Mouse (Mus musculus): Measurements from ENCODE around the gene Ncr1. TPM values are rescaled to one million over a fixed set of nuclear protein-coding genes. Genes with fewer than 3 reads are reported as not detected.

Ncr1 gene
- polyA plus RNA-seq (2014; fragmentation: Illumina TruSeq; extraction: RNeasy Lipid Tissue Mini Kit (QIAGEN cat#74804); ENCODE audit: low read depth, low replicate concordance): not detected

DNA sequence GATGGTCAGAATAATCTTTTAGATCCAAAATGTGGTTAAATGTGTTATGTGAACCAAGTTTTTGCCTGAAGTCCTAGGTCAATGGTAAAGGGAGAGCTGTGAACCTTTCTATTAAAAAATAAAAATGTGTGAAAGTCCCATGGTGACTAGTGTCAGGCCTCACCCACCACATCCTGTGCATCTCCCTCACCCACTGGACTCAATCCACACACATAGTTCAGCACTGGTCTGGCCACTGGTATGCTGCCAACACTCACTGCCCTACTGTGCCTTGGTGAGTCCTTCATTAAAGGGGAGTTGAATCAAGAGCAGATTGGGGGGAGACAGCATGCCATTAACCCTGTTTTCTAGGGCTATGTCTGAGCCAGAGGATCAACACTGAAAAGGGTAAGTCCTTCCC is at the start of gene Ncr1:
Gene Ncr1, plus strand, starts transcription at position 216 of the 400 bp plus-strand sequence.

Other genes starting within 250 kb of the Ncr1 start
- 28.6 TPM for gene Ttyh1, start 218.3 kb upstream of the Ncr1 start, polyA plus RNA-seq (2014; fragmentation: Illumina TruSeq; extraction: RNeasy Lipid Tissue Mini Kit (QIAGEN cat#74804); ENCODE audit: low read depth, low replicate concordance)
- 41.3 TPM for gene Leng8, start 200.7 kb upstream of the Ncr1 start, polyA plus RNA-seq (2014; fragmentation: Illumina TruSeq; extraction: RNeasy Lipid Tissue Mini Kit (QIAGEN cat#74804); ENCODE audit: low read depth, low replicate concordance)
- 0.18 TPM for gene Leng9, start 187.3 kb upstream of the Ncr1 start, polyA plus RNA-seq (2014; fragmentation: Illumina TruSeq; extraction: RNeasy Lipid Tissue Mini Kit (QIAGEN cat#74804); ENCODE audit: low read depth, low replicate concordance)
- gene Cdc42ep5, start 172.9 kb upstream of the Ncr1 start, polyA plus RNA-seq (2014; fragmentation: Illumina TruSeq; extraction: RNeasy Lipid Tissue Mini Kit (QIAGEN cat#74804); ENCODE audit: low read depth, low replicate concordance): 0.62 TPM
- gene Lilra5, start 100.0 kb upstream of the Ncr1 start, polyA plus RNA-seq (2014; fragmentation: Illumina TruSeq; extraction: RNeasy Lipid Tissue Mini Kit (QIAGEN cat#74804); ENCODE audit: low read depth, low replicate concordance): 1.0 TPM
- 0.14 TPM for gene Gp6, start 60.0 kb downstream of the Ncr1 start, polyA plus RNA-seq (2014; fragmentation: Illumina TruSeq; extraction: RNeasy Lipid Tissue Mini Kit (QIAGEN cat#74804); ENCODE audit: low read depth, low replicate concordance)
- 1.5 TPM for gene Rdh13, start 107.9 kb downstream of the Ncr1 start, polyA plus RNA-seq (2014; fragmentation: Illumina TruSeq; extraction: RNeasy Lipid Tissue Mini Kit (QIAGEN cat#74804); ENCODE audit: low read depth, low replicate concordance)
- 0.11 TPM for gene Eps8l1, start 123.0 kb downstream of the Ncr1 start, polyA plus RNA-seq (2014; fragmentation: Illumina TruSeq; extraction: RNeasy Lipid Tissue Mini Kit (QIAGEN cat#74804); ENCODE audit: low read depth, low replicate concordance)
- 13.2 TPM for gene Ppp1r12c, start 164.0 kb downstream of the Ncr1 start, polyA plus RNA-seq (2014; fragmentation: Illumina TruSeq; extraction: RNeasy Lipid Tissue Mini Kit (QIAGEN cat#74804); ENCODE audit: low read depth, low replicate concordance)
- not detected for gene Tnnt1, start 178.7 kb downstream of the Ncr1 start, polyA plus RNA-seq (2014; fragmentation: Illumina TruSeq; extraction: RNeasy Lipid Tissue Mini Kit (QIAGEN cat#74804); ENCODE audit: low read depth, low replicate concordance)
- 7.0 TPM for gene Tnni3, start 186.5 kb downstream of the Ncr1 start, polyA plus RNA-seq (2014; fragmentation: Illumina TruSeq; extraction: RNeasy Lipid Tissue Mini Kit (QIAGEN cat#74804); ENCODE audit: low read depth, low replicate concordance)
- 2.3 TPM for gene Dnaaf3, start 194.7 kb downstream of the Ncr1 start, polyA plus RNA-seq (2014; fragmentation: Illumina TruSeq; extraction: RNeasy Lipid Tissue Mini Kit (QIAGEN cat#74804); ENCODE audit: low read depth, low replicate concordance)
- 2.7 TPM for gene Syt5, start 209.8 kb downstream of the Ncr1 start, polyA plus RNA-seq (2014; fragmentation: Illumina TruSeq; extraction: RNeasy Lipid Tissue Mini Kit (QIAGEN cat#74804); ENCODE audit: low read depth, low replicate concordance)